Mouse (Mus musculus) limb, embryonic 15.5 days (tissue): ENCODE data around the gene Adamts6. TPM values are rescaled to one million over a fixed set of nuclear protein-coding genes. Genes with fewer than 3 reads are reported as not detected.

Source experiments
- ATAC-seq: fragments of 200-750 bp; cut with Nextera tagmentation; 2 replicates; pipeline ENCODE4 v1.8.0; 2017; ENCODE audit warnings: low read depth, moderate TSS enrichment; ENCODE audit not compliant: insufficient number of reproducible peaks, low FRiP score, low TSS enrichment
- H3K27ac ChIP-seq: fragments of 300-500 bp; sonication (generic); 2 replicates; pipeline ENCODE4 v1.5.1; 2015; ENCODE audit warnings: moderate library complexity, mild to moderate bottlenecking, inconsistent platforms
- H3K27me3 ChIP-seq: fragments of 300-500 bp; sonication (generic); 2 replicates; pipeline ENCODE4 v1.6.1; 2015; ENCODE audit warnings: inconsistent platforms
- H3K36me3 ChIP-seq: fragments of 300-500 bp; sonication (generic); 2 replicates; pipeline ENCODE4 v1.6.1; 2015; ENCODE audit warnings: inconsistent platforms
- H3K4me1 ChIP-seq: fragments of 300-500 bp; sonication (generic); 2 replicates; pipeline ENCODE4 v1.6.1; 2015; ENCODE audit warnings: inconsistent platforms
- H3K4me2 ChIP-seq: fragments of 300-500 bp; sonication (generic); 2 replicates; pipeline ENCODE4 v1.6.1; 2015; ENCODE audit warnings: mild to moderate bottlenecking, inconsistent platforms
- H3K4me3 ChIP-seq: fragments of 300-500 bp; sonication (generic); 2 replicates; pipeline ENCODE4 v1.5.1; 2015; ENCODE audit warnings: mild to moderate bottlenecking, inconsistent platforms
- H3K9ac ChIP-seq: fragments of 300-500 bp; sonication (generic); 2 replicates; pipeline ENCODE4 v1.6.1; 2015; ENCODE audit warnings: inconsistent platforms
- H3K9me3 ChIP-seq: fragments of 300-500 bp; sonication (generic); 2 replicates; pipeline ENCODE4 v1.6.1; 2016; ENCODE audit warnings: inconsistent platforms
- WGBS: fragments of 180-500 bp; shearing (Covaris S2); methylation state at CpG from one replicate; pipeline ENCODE4 v1.1.7; 2015; 5-methylcytosine and 5-hydroxymethylcytosine counted together
- polyA plus RNA-seq: library from polyadenylated mRNA; unstranded; fragments of >200 nt; fragmentation: Nextera tagmentation; extraction: Ambion mirVana; gene quantifications from 2 replicates; pipeline ENCODE4 v1.2.1, GENCODE M21; 2015

Gene Adamts6
- polyA plus RNA-seq, 1 experiment from 2014 or later: 3.0 TPM

GRCm38 (mm10) chr13:104352590-104352989 is 65.0 kb downstream of the Adamts6 start:
- no peak for ATAC-seq
- 42% methylated on average over 5 of the region's 5 CpGs for WGBS

GRCm38 (mm10) chr13:104393427-104394356 is 106.1 kb downstream of the Adamts6 start:
- Histone ChIP-seq H3K4me3 (no peak overlapping the region), H3K9ac (no peak overlapping the region), H3K36me3 (no peaks in the 10 kb centered on the region), H3K9me3 (no peaks in the 10 kb centered on the region), H3K27ac (no peak overlapping the region), H3K4me2 (no peak overlapping the region), H3K27me3 (no peaks in the 10 kb centered on the region), H3K4me1 (no peaks in the 10 kb centered on the region)
- WGBS: 69% methylated on average over 8 of the region's 8 CpGs
- no peak for ATAC-seq

More at GRCm38 (mm10) chr13:104352590-104352989, 65.0 kb downstream of the Adamts6 start:
- H3K27me3 ChIP-seq: no peaks in the 10 kb centered on the region
- no peaks in the 10 kb centered on the region for H3K4me1 ChIP-seq
- H3K36me3 ChIP-seq: peaks cover 5% of the 10 kb centered on the region; the same call in 1 of the 2 replicates
- H3K9me3 ChIP-seq: no peaks in the 10 kb centered on the region
- H3K27ac ChIP-seq: peak overlapping the region; percentile 59
- no peak overlapping the region for H3K9ac ChIP-seq
- no peak overlapping the region for H3K4me2 ChIP-seq
- no peak overlapping the region for H3K4me3 ChIP-seq

GRCm38 (mm10) chr13:104397814-104398213 is 110.2 kb downstream of the Adamts6 start:
- H3K36me3 ChIP-seq: peaks cover 4% of the 10 kb centered on the region; the same call in 1 of the 2 replicates
- WGBS: 70% methylated on average over 8 of the region's 8 CpGs

GRCm38 (mm10) chr13:104432734-104433133 is 145.1 kb downstream of the Adamts6 start:
- ATAC-seq: no peak
- no peak overlapping the region for H3K9ac ChIP-seq
- WGBS: 89% methylated on average over 2 of the region's 2 CpGs

More at GRCm38 (mm10) chr13:104397814-104398213, 110.2 kb downstream of the Adamts6 start:
- Histone ChIP-seq H3K9ac (no peak overlapping the region), H3K4me3 (no peak overlapping the region), H3K9me3 (no peaks in the 10 kb centered on the region), H3K4me2 (no peak overlapping the region), H3K27me3 (no peaks in the 10 kb centered on the region), H3K4me1 (no peaks in the 10 kb centered on the region), H3K27ac (no peak overlapping the region)
- ATAC-seq: no peak

GRCm38 (mm10) chr13:104442559-104442958 is 154.9 kb downstream of the Adamts6 start:
- WGBS: 80% methylated on average over 7 of the region's 7 CpGs
- peaks cover 12% of the 10 kb centered on the region for H3K36me3 ChIP-seq
- ATAC-seq: no peak
- H3K9ac ChIP-seq: no peak overlapping the region
- H3K4me1 ChIP-seq: no peaks in the 10 kb centered on the region
- H3K4me3 ChIP-seq: no peak overlapping the region
- H3K9me3 ChIP-seq: no peaks in the 10 kb centered on the region
- no peak overlapping the region for H3K27ac ChIP-seq
- no peaks in the 10 kb centered on the region for H3K27me3 ChIP-seq
- no peak overlapping the region for H3K4me2 ChIP-seq

More at GRCm38 (mm10) chr13:104432734-104433133, 145.1 kb downstream of the Adamts6 start:
- no peak overlapping the region for H3K27ac ChIP-seq
- H3K4me1 ChIP-seq: no peaks in the 10 kb centered on the region
- no peak overlapping the region for H3K4me3 ChIP-seq
- H3K36me3 ChIP-seq: no peaks in the 10 kb centered on the region; the same call in 1 of the 2 replicates
- no peaks in the 10 kb centered on the region for H3K9me3 ChIP-seq
- H3K27me3 ChIP-seq: no peaks in the 10 kb centered on the region
- no peak overlapping the region for H3K4me2 ChIP-seq

GRCm38 (mm10) chr13:104445437-104445836 is 157.8 kb downstream of the Adamts6 start:
- Histone ChIP-seq H3K9ac (no peak overlapping the region), H3K27ac (no peak overlapping the region), H3K4me2 (no peak overlapping the region), H3K4me3 (no peak overlapping the region), H3K9me3 (no peaks in the 10 kb centered on the region), H3K27me3 (no peaks in the 10 kb centered on the region), H3K36me3 (peaks cover 12% of the 10 kb centered on the region), H3K4me1 (no peaks in the 10 kb centered on the region)
- 56% methylated on average over 1 of the region's 1 CpGs for WGBS
- ATAC-seq: no peak

- Histone ChIP-seq H3K9me3 (no peaks in the 10 kb centered on the region), H3K27me3 (no peaks in the 10 kb centered on the region), H3K36me3 (peaks cover 12% of the 10 kb centered on the region), H3K4me1 (no peaks in the 10 kb centered on the region), H3K4me2 (no peak overlapping the region), H3K27ac (no peak overlapping the region), H3K9ac (no peak overlapping the region), H3K4me3 (no peak overlapping the region)
- WGBS: 81% methylated on average over 1 of the region's 1 CpGs
- ATAC-seq: no peak
These were observed 159.3 kb downstream of the Adamts6 start for GRCm38 (mm10) chr13:104446974-104447373.

GRCm38 (mm10) chr13:104447470-104447869 is 159.8 kb downstream of the Adamts6 start:
- Histone ChIP-seq H3K9me3 (no peaks in the 10 kb centered on the region), H3K27ac (no peak overlapping the region)
- ATAC-seq: no peak

GRCm38 (mm10) chr13:104448349-104448748 is 160.7 kb downstream of the Adamts6 start:
- H3K4me1 ChIP-seq: no peaks in the 10 kb centered on the region
- no peak overlapping the region for H3K27ac ChIP-seq

More at GRCm38 (mm10) chr13:104447470-104447869, 159.8 kb downstream of the Adamts6 start:
- H3K4me3 ChIP-seq: no peak overlapping the region
- no peaks in the 10 kb centered on the region for H3K4me1 ChIP-seq
- peaks cover 12% of the 10 kb centered on the region for H3K36me3 ChIP-seq
- H3K9ac ChIP-seq: no peak overlapping the region
- no peaks in the 10 kb centered on the region for H3K27me3 ChIP-seq
- H3K4me2 ChIP-seq: no peak overlapping the region

GRCm38 (mm10) chr13:104453271-104453974 is 165.8 kb downstream of the Adamts6 start:
- WGBS: 85% methylated on average over 1 of the region's 1 CpGs
- H3K27ac ChIP-seq: no peak overlapping the region
- H3K36me3 ChIP-seq: no peaks in the 10 kb centered on the region
- no peak overlapping the region for H3K9ac ChIP-seq
- no peaks in the 10 kb centered on the region for H3K4me1 ChIP-seq
- no peak overlapping the region for H3K4me2 ChIP-seq
- H3K4me3 ChIP-seq: no peak overlapping the region
- no peak for ATAC-seq
- H3K27me3 ChIP-seq: no peaks in the 10 kb centered on the region
- no peaks in the 10 kb centered on the region for H3K9me3 ChIP-seq

More at GRCm38 (mm10) chr13:104448349-104448748, 160.7 kb downstream of the Adamts6 start:
- WGBS: 81% methylated on average over 1 of the region's 1 CpGs
- H3K36me3 ChIP-seq: peaks cover 12% of the 10 kb centered on the region
- H3K27me3 ChIP-seq: no peaks in the 10 kb centered on the region
- ATAC-seq: no peak
- H3K4me2 ChIP-seq: no peak overlapping the region
- H3K4me3 ChIP-seq: no peak overlapping the region
- no peaks in the 10 kb centered on the region for H3K9me3 ChIP-seq
- H3K9ac ChIP-seq: no peak overlapping the region

- WGBS: 89% methylated on average over 1 of the region's 1 CpGs
- Histone ChIP-seq H3K27ac (no peak overlapping the region), H3K27me3 (no peaks in the 10 kb centered on the region), H3K4me1 (no peaks in the 10 kb centered on the region), H3K9me3 (no peaks in the 10 kb centered on the region), H3K36me3 (no peaks in the 10 kb centered on the region), H3K4me3 (no peak overlapping the region), H3K4me2 (no peak overlapping the region), H3K9ac (no peak overlapping the region)
- ATAC-seq: no peak
These were observed 172.7 kb downstream of the Adamts6 start for GRCm38 (mm10) chr13:104460287-104460686.

- WGBS: 67% methylated on average over 1 of the region's 1 CpGs
- Histone ChIP-seq H3K36me3 (no peaks in the 10 kb centered on the region), H3K27me3 (no peaks in the 10 kb centered on the region), H3K4me1 (no peaks in the 10 kb centered on the region), H3K27ac (no peak overlapping the region), H3K4me2 (no peak overlapping the region), H3K9ac (no peak overlapping the region), H3K4me3 (no peak overlapping the region), H3K9me3 (no peaks in the 10 kb centered on the region)
- no peak for ATAC-seq
These were observed 180.4 kb downstream of the Adamts6 start for GRCm38 (mm10) chr13:104468061-104468460.
